Mouse (Mus musculus) embryonic facial prominence, embryonic 13.5 days (tissue): ENCODE results near the gene Pusl1. TPM values are rescaled to one million over a fixed set of nuclear protein-coding genes. Genes with fewer than 3 reads are reported as not detected.

Experiments
- ATAC-seq: fragments of 200-750 bp; cut with Nextera tagmentation; 2 replicates; pipeline ENCODE4 v1.8.0; 2017; ENCODE audit warnings: low read depth; ENCODE audit not compliant: insufficient number of reproducible peaks, insufficient read depth, low FRiP score, low TSS enrichment
- H3K27ac ChIP-seq: fragments of 300-500 bp; sonication (generic); 2 replicates; pipeline ENCODE4 v1.5.1; 2015; ENCODE audit warnings: moderate library complexity, mild to moderate bottlenecking, inconsistent platforms
- H3K27me3 ChIP-seq: fragments of 300-500 bp; sonication (generic); 2 replicates; pipeline ENCODE4 v1.6.1; 2015; ENCODE audit warnings: mild to moderate bottlenecking, inconsistent platforms
- H3K36me3 ChIP-seq: fragments of 300-500 bp; sonication (generic); 2 replicates; pipeline ENCODE4 v1.6.1; 2015; ENCODE audit warnings: mild to moderate bottlenecking, inconsistent platforms
- H3K4me1 ChIP-seq: fragments of 300-500 bp; sonication (generic); 2 replicates; pipeline ENCODE4 v1.6.1; 2015; ENCODE audit warnings: inconsistent platforms
- H3K4me2 ChIP-seq: fragments of 300-500 bp; sonication (generic); 2 replicates; pipeline ENCODE4 v1.6.1; 2015; ENCODE audit warnings: moderate library complexity, mild to moderate bottlenecking, inconsistent platforms
- H3K4me3 ChIP-seq: fragments of 300-500 bp; sonication (generic); 2 replicates; pipeline ENCODE4 v1.5.1; 2015; ENCODE audit warnings: mild to moderate bottlenecking, inconsistent platforms
- H3K9ac ChIP-seq: fragments of 300-500 bp; sonication (generic); 2 replicates; pipeline ENCODE4 v1.6.1; 2015; ENCODE audit warnings: mild to moderate bottlenecking, inconsistent platforms
- H3K9me3 ChIP-seq: fragments of 300-500 bp; sonication (generic); 2 replicates; pipeline ENCODE4 v1.6.1; 2016; ENCODE audit warnings: inconsistent platforms
- WGBS: fragments of 180-500 bp; shearing (Covaris S2); methylation state at CpG from one replicate; pipeline ENCODE4 v1.1.7; 2015; ENCODE audit warnings: mixed read lengths; 5-methylcytosine and 5-hydroxymethylcytosine counted together
- polyA plus RNA-seq: library from polyadenylated mRNA; unstranded; fragments of >200 nt; fragmentation: Nextera tagmentation; extraction: Ambion mirVana; gene quantifications from 2 replicates; pipeline ENCODE4 v1.2.1, GENCODE M21; 2015

Gene Pusl1
- polyA plus RNA-seq, 1 experiment from 2014 or later: 54.7 TPM

DNA sequence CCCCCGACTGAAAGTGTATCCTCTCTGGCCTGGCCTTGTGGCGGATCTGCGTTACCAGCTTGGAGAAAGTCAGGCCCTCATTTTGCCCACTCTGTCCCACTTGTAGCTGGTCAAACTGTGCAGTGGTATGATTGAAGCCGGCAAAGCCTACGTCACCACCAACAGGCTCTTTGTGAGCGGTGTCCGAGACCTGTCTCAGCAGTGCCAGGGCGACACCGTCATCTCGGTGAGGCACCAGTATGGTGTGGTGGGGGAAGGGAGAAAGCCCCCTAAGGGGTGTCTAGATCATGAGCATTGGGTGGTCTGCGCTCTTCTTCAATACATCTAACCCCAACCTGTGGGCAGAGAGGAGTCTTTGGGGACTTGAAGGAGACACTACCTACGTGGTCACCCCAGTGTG, 4.9 kb upstream of the Pusl1 start:
- Histone ChIP-seq H3K4me3 (no peak overlapping the region), H3K9ac (no peak overlapping the region), H3K4me1 (peaks cover 32% of the 10 kb centered on the region), H3K36me3 (peaks cover 48% of the 10 kb centered on the region), H3K27me3 (no peaks in the 10 kb centered on the region), H3K9me3 (no peaks in the 10 kb centered on the region), H3K27ac (no peak overlapping the region), H3K4me2 (no peak overlapping the region)
- WGBS: 96% methylated on average over 12 of the region's 12 CpGs
- ATAC-seq: no peak

DNA sequence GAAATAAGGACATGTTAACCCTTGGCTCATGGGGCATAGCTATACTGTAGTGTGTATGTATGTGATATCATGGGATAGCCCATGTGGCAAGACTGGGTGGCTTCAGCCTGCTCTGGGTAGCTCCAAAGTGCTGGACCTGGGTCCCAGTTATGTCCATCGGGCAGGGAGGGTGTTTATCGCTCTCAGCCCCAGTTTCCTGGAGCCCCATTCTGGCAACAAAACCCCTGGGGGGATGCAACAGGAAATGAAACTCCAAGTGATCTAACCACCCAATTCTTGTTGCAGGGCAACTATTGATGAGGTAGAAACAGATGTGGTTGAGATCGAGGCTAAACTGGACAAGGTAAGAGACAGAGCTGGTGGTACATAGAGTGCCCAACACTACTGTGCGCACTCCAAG, 4.2 kb upstream of the Pusl1 start:
- Histone ChIP-seq H3K36me3 (peaks cover 41% of the 10 kb centered on the region), H3K9me3 (no peaks in the 10 kb centered on the region), H3K4me3 (no peak overlapping the region), H3K27ac (no peak overlapping the region), H3K4me2 (no peak overlapping the region), H3K4me1 (peaks cover 34% of the 10 kb centered on the region), H3K9ac (no peak overlapping the region), H3K27me3 (no peaks in the 10 kb centered on the region)
- ATAC-seq: no peak
- WGBS: 87% methylated on average over 4 of the region's 4 CpGs

DNA sequence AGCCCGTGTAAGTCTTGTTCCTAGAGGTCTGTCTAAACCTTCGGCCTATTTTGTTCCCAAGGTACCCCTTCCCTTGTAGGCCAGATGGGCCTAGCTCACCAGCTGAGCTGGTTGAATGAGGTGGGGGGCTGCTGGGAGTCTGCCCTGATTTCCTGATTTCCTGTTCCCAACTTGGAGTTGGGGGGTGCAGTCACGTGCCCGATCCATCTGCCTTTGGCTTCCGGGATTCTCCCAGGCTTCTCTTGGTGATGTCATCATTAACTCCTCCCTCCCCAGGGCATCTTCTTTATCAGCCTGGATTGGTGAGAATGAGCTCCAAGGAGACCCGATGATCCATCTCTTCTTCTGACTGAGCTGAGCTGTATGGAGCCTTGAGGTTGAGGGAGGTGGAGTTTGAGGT, 3.6 kb upstream of the Pusl1 start:
- Histone ChIP-seq H3K4me2 (peak overlapping the region; percentile 94), H3K27me3 (no peaks in the 10 kb centered on the region), H3K4me3 (0 out of 2 replicates have a peak overlapping the region, but pooled peaks have one; percentile 12), H3K36me3 (peaks cover 35% of the 10 kb centered on the region), H3K9me3 (no peaks in the 10 kb centered on the region), H3K9ac (peak overlapping the region; percentile 85), H3K27ac (no peak overlapping the region), H3K4me1 (peaks cover 40% of the 10 kb centered on the region)
- ATAC-seq: no peak
- 38% methylated on average over 6 of the region's 6 CpGs for WGBS

DNA sequence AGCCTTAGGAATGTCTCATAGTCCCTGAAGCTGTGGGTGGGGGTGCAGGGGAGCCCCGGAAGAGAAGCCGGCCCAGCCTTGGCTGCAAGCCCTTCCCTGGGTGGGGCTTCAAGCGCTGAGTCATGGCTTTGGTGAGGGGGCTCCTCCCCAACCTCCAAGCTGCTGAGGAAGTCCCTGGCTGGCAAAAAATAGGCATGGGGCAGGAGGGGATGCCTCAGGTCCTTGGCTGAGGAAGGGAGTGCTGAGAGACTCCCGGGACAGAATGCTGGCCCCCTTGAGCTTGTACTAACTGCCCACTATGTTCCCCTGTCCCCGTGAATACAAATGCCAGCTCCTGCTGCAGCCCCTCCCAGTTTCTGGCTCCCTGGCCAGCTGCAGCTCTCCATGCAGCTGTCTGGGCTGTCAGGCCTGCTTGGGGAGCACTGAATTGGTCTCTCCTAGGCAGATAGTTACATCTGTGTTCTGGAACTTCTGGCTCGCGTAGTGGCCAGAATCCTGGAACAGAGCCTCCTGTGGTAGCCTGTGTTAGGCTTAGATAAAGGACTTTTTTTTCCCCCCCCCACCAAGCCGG, 2.8 kb upstream of the Pusl1 start:
- Histone ChIP-seq H3K9ac (peak overlapping the region; percentile 85), H3K27me3 (no peaks in the 10 kb centered on the region), H3K4me2 (peak overlapping the region; percentile 94), H3K4me1 (peaks cover 47% of the 10 kb centered on the region), H3K36me3 (peaks cover 33% of the 10 kb centered on the region), H3K27ac (no peak overlapping the region), H3K9me3 (no peaks in the 10 kb centered on the region), H3K4me3 (0 out of 2 replicates have a peak overlapping the region, but pooled peaks have one; percentile 12)
- 28% methylated on average over 8 of the region's 8 CpGs for WGBS
- ATAC-seq: no peak

DNA sequence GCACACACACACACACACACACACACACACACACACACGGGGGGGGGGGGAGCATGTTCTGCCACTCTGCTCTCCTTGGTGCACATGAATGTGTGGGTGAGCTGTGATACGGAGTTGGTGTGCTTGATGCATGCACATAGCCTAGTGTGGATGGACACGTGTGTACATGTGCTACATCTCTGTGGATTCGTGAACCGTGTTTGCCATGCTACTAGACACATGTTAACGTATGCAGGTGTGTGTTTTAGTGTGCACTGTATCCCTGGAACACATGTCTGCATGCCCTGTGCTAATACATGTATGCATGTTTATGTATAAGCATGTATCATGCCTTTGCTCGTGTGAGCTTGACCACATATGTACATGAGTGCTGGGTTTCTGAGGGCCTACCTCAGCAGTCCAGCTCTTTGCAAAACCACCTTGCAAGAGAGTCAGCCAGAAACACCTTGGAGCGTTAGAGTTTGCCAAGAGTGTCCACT, 1.7 kb upstream of the Pusl1 start:
- 81% methylated on average over 7 of the region's 8 CpGs for WGBS
- H3K36me3 ChIP-seq: peaks cover 35% of the 10 kb centered on the region
- H3K4me2 ChIP-seq: peak overlapping the region; percentile 94
- H3K9ac ChIP-seq: peak overlapping the region; percentile 85
- no peak for ATAC-seq
- H3K4me1 ChIP-seq: peaks cover 48% of the 10 kb centered on the region
- no peaks in the 10 kb centered on the region for H3K27me3 ChIP-seq
- H3K4me3 ChIP-seq: peak overlapping the region; percentile 77
- no peaks in the 10 kb centered on the region for H3K9me3 ChIP-seq
- no peak overlapping the region for H3K27ac ChIP-seq

DNA sequence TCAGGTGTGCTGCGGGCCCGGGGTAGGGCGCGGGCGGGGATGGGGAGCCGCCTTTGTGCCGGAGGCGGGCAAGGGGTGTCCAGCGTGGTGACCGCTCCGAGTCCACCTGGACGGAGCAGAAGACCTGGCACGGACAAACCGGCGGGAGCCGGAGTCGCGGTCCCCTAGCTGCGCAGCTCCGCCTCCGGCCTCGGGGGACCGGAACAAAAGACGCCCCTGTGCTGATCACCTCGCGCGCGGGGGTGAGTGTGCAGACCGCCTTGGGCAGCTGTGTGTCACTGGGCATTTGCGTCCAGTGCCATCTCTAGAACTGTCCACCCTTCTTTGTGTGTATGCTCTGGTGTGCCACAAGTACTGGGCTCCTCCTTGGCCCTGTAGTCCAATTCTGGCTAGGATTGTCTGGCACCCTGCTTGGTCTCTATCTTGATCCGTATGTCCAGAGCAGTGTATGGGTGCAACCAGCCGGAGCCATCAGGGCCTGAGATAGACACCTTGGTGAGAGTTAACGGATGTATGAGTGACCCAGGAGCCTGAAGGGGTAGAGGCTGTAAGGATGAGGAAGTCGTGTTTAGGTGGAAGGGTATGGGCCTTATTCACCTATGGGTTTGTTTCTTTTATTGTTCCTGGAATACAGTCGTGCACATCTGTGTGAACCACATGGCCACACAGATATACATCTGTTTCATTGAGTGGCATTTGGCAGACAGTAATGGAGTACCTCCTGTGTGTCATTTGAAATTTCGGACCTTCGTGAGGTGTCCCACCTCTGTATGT, 1.0 kb upstream of the Pusl1 start:
- peak overlapping the region; percentile 95 for H3K27ac ChIP-seq
- H3K4me2 ChIP-seq: peak overlapping the region; percentile 94
- H3K9me3 ChIP-seq: no peaks in the 10 kb centered on the region
- no peaks in the 10 kb centered on the region for H3K27me3 ChIP-seq
- peak; percentile 33 for ATAC-seq
- peaks cover 48% of the 10 kb centered on the region for H3K4me1 ChIP-seq
- H3K9ac ChIP-seq: peak overlapping the region; percentile 85
- 4% methylated on average over 37 of the region's 37 CpGs for WGBS
- H3K36me3 ChIP-seq: peaks cover 37% of the 10 kb centered on the region
- H3K4me3 ChIP-seq: peak overlapping the region; percentile 77

DNA sequence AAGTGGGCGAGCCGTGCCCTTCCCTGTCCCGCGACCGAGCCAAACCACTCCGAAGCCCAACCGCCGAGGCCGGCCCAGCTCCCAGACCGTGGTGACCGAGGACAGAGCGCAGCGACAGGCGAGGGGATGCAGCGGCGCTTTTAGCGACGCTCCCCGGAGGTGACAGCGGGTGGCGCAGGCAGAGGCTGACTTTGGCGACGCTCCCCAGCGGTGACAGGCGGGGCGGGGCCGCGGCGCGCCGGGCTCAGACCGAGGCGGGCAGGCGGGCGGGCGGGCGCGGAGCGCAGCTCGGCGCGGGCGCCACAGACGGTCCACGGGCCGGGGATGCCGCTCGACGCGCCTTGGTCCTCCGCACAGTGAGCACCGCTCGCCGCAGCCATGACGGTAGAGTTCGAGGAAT, 436 bp upstream of the Pusl1 start:
- Histone ChIP-seq H3K4me1 (peaks cover 48% of the 10 kb centered on the region), H3K27ac (peak overlapping the region; percentile 95), H3K36me3 (peaks cover 41% of the 10 kb centered on the region), H3K9ac (peak overlapping the region; percentile 85), H3K9me3 (no peaks in the 10 kb centered on the region), H3K27me3 (no peaks in the 10 kb centered on the region), H3K4me3 (peak overlapping the region; percentile 77), H3K4me2 (peak overlapping the region; percentile 94)
- peak; percentile 88 for ATAC-seq
- under 1% methylated on average over 36 of the region's 56 CpGs for WGBS

DNA sequence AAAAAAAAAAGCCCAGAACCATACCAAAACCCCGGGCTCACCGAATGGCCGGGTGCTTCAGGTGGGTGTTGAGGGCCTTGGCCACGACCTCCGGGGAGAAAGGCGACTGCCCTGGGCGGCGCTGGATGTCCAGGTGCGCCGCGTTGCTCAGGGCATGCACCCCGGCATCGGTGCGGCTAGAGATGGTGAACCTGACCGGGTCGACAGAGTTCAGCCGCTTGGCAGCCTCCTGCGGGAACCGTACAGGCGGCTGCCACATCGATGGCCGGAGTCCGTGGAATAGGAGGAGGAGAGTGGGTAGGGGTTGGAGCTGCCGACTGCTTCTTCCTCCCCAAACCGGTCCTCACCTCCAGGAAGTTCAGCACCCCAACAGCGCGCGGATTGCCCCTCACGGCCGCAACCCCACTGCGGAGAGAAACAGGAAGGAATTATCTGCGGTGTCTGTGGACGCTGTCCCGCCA, 540 bp downstream of the Pusl1 start:
- no peak for ATAC-seq
- Histone ChIP-seq H3K4me2 (peak overlapping the region; percentile 94), H3K36me3 (peaks cover 41% of the 10 kb centered on the region), H3K9ac (peak overlapping the region; percentile 85), H3K9me3 (no peaks in the 10 kb centered on the region), H3K27me3 (no peaks in the 10 kb centered on the region), H3K4me1 (peaks cover 48% of the 10 kb centered on the region), H3K27ac (peak overlapping the region; percentile 95), H3K4me3 (peak overlapping the region; percentile 77)
- WGBS: under 1% methylated on average over 34 of the region's 34 CpGs

DNA sequence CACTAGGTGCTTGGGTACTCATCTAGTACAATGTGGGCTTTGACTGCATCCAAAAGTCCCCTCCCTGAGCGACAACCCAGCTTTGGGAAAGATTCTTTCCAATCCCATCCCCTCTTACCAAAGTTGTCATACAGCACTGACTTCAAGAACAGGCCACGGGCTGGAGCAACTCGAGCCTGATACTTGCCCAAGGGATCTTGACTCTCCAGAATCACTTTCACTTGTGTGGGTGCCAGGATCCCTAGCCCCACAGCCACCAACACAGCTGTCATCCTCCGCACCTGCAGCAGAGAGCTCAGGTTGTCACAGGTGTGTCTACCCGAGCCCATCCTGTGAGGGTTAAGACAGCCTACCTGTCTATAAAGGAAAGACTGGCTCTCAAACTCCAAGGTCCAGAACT, 2.3 kb downstream of the Pusl1 start:
- 77% methylated on average over 5 of the region's 5 CpGs for WGBS
- Histone ChIP-seq H3K9ac (no peak overlapping the region), H3K9me3 (no peaks in the 10 kb centered on the region), H3K4me2 (no peak overlapping the region), H3K4me3 (no peak overlapping the region), H3K36me3 (peaks cover 54% of the 10 kb centered on the region), H3K27ac (no peak overlapping the region), H3K27me3 (no peaks in the 10 kb centered on the region), H3K4me1 (peaks cover 34% of the 10 kb centered on the region)
- no peak for ATAC-seq

DNA sequence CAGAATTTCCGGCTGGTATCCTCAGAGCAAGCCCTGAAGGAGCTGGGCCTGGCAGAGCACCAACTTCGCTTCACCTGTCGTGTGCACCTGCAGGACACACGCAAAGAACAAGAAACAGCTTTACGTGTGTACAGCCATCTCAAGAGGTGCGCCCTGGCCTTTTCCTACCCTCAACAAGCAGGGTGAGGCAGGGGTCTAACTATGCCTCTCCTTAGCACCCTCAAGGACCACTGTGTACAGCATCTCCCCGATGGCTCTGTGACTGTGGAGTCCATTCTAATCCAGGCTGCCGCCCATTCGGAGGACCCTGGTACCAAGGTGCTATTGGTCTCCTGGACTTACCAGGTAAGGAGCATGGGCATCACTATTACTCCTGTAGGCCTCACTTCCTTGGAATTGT, 3.4 kb downstream of the Pusl1 start:
- Histone ChIP-seq H3K27ac (no peak overlapping the region), H3K4me3 (no peak overlapping the region), H3K4me2 (no peak overlapping the region), H3K9me3 (no peaks in the 10 kb centered on the region), H3K27me3 (no peaks in the 10 kb centered on the region), H3K9ac (no peak overlapping the region; the same call in 1 of the 2 replicates), H3K36me3 (peaks cover 64% of the 10 kb centered on the region), H3K4me1 (peaks cover 23% of the 10 kb centered on the region)
- WGBS: 90% methylated on average over 9 of the region's 9 CpGs
- no peak for ATAC-seq

DNA sequence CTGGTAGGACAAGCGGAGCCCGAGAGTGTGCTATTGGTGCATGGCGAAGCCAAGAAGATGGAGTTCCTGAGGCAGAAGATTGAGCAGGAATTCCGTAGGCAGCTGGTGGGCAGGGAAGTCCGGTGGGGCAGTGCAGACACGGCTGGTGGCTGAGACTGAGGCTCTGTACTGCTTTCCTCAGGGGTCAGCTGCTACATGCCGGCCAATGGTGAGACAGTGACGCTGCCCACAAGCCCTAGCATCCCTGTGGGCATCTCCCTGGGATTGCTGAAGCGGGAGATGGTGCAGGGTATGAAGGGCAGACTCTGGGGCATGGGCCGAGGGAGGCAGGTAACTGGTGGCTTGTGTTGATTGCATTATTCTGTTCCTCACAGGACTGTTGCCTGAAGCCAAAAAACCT, 3.9 kb downstream of the Pusl1 start:
- no peak overlapping the region for H3K4me3 ChIP-seq
- ATAC-seq: no peak
- H3K27me3 ChIP-seq: no peaks in the 10 kb centered on the region
- H3K36me3 ChIP-seq: peaks cover 64% of the 10 kb centered on the region
- peak overlapping the region; percentile 16; the same call in 1 of the 2 replicates for H3K9ac ChIP-seq
- H3K4me1 ChIP-seq: peaks cover 18% of the 10 kb centered on the region
- no peak overlapping the region for H3K4me2 ChIP-seq
- 88% methylated on average over 10 of the region's 10 CpGs for WGBS
- no peak overlapping the region for H3K27ac ChIP-seq
- H3K9me3 ChIP-seq: no peaks in the 10 kb centered on the region

DNA sequence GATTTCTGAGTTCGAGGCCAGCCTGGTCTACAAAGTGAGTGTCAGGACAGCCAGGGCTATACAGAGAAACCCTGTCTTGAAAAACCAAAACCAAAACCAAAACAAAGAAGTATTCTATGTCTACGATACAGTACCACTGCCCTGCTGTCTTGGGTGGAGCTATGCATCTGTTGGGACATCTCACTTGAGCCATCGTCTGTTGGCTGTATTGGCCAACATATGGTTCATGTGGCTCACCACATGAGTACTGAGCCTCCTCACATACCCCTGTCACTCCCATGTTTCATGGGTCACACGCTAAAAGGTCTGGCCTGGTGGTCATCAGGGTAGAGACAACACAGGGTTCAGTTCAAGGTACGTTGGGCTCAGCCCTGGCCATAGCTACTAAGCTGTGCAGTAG, 5.3 kb downstream of the Pusl1 start:
- Histone ChIP-seq H3K9ac (no peak overlapping the region), H3K4me2 (no peak overlapping the region), H3K36me3 (peaks cover 64% of the 10 kb centered on the region), H3K4me3 (no peak overlapping the region), H3K27ac (no peak overlapping the region), H3K9me3 (no peaks in the 10 kb centered on the region), H3K27me3 (no peaks in the 10 kb centered on the region), H3K4me1 (peaks cover 17% of the 10 kb centered on the region)
- ATAC-seq: no peak
- 96% methylated on average over 5 of the region's 5 CpGs for WGBS
